Mouse (Mus musculus) midbrain, embryonic 14.5 days (tissue): Measurements from ENCODE around the gene Chrnd. TPM values are rescaled to one million over a fixed set of nuclear protein-coding genes. Genes with fewer than 3 reads are reported as not detected.

Experiments used
- ATAC-seq: fragments of 200-750 bp; cut with Nextera tagmentation; 2 replicates; pipeline ENCODE4 v1.8.0; 2017; ENCODE audit warnings: moderate number of reproducible peaks, moderate library complexity; ENCODE audit not compliant: low FRiP score, low TSS enrichment
- DNase-seq: peaks from one replicate; pipeline ENCODE4 v3.0.0-alpha.2; 2015
- H3K27ac ChIP-seq: fragments of 300-500 bp; sonication (generic); replicated peaks from 2 replicates; pipeline ENCODE4 v1.5.1; 2014; ENCODE audit warnings: mild to moderate bottlenecking, low read depth, low read length, moderate library complexity
- H3K27me3 ChIP-seq: fragments of 300-500 bp; sonication (generic); 2 replicates; pipeline ENCODE4 v1.6.1; 2014; ENCODE audit warnings: low read length, control low read depth, mixed read lengths; ENCODE audit not compliant: control insufficient read depth, insufficient read depth
- H3K36me3 ChIP-seq: fragments of 300-500 bp; sonication (generic); 2 replicates; pipeline ENCODE4 v1.6.1; 2014; ENCODE audit warnings: low read length, control low read depth; ENCODE audit not compliant: control insufficient read depth, insufficient read depth
- H3K4me1 ChIP-seq: fragments of 300-500 bp; sonication (generic); 2 replicates; pipeline ENCODE4 v1.6.1; 2014; ENCODE audit warnings: mild to moderate bottlenecking, antibody characterized with exemption, low read length, control low read depth; ENCODE audit not compliant: control insufficient read depth, insufficient read depth
- H3K4me2 ChIP-seq: fragments of 300-500 bp; sonication (generic); 2 replicates; pipeline ENCODE4 v1.6.1; 2014; ENCODE audit warnings: mild to moderate bottlenecking, low read length, moderate library complexity
- H3K4me3 ChIP-seq: fragments of 300-500 bp; sonication (generic); replicated peaks from 2 replicates; pipeline ENCODE4 v1.5.1; 2014; ENCODE audit warnings: low read depth, low read length
- H3K9ac ChIP-seq: fragments of 300-500 bp; sonication (generic); replicated peaks from 2 replicates; pipeline ENCODE4 v1.6.1; 2014; ENCODE audit warnings: mild to moderate bottlenecking, low read length, moderate library complexity
- H3K9me3 ChIP-seq: fragments of 300-500 bp; sonication (generic); 2 replicates; pipeline ENCODE4 v1.6.1; 2016; ENCODE audit warnings: low read length, control low read depth, mixed read lengths; ENCODE audit not compliant: control insufficient read depth
- WGBS: fragments of 180-500 bp; shearing (Covaris S2); extraction: QIAGEN DNeasy Blood & Tissue Kit; methylation state at CpG from one replicate; pipeline ENCODE4 v1.1.7; 2014; 5-methylcytosine and 5-hydroxymethylcytosine counted together
- polyA plus RNA-seq: library from polyadenylated mRNA; unstranded; fragments of >200 nt; fragmentation: Nextera tagmentation; extraction: Ambion mirVana; gene quantifications from 2 replicates; pipeline ENCODE4 v1.2.1, GENCODE M21; 2014

The Chrnd gene
- polyA plus RNA-seq, 1 experiment from 2014 or later: not detected

DNA sequence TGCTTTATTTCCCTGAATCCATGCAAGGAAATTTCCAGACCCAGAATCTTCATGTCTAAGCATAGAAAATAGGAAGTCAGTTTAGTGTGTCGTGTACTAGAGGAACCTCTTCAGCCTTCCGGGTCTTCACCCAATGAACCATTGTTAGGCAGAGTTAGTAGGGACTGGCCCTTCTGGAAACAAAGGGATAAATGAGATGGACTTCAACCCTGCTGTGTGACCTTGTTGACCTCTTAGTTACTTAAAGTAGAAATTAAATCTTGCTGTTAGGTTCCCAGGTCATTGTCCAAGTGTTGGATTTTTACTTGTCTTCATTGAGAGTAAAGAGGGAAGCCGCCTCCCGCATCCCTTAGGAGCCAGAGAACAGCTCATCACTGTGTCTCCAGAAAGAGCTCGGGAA lies 40.2 kb downstream of the Chrnd start:
- Histone ChIP-seq H3K9ac (no peak overlapping the region), H3K27me3 (no peaks in the 10 kb centered on the region), H3K36me3 (peaks cover 95% of the 10 kb centered on the region), H3K4me1 (no peaks in the 10 kb centered on the region), H3K4me3 (no peak overlapping the region), H3K9me3 (no peaks in the 10 kb centered on the region), H3K4me2 (no peak overlapping the region), H3K27ac (no peak overlapping the region)
- no peak for ATAC-seq
- 65% methylated on average over 5 of the region's 5 CpGs for WGBS
- no peak for DNase-seq

- WGBS: 57% methylated on average over 7 of the region's 7 CpGs
- H3K36me3 ChIP-seq: peaks cover 93% of the 10 kb centered on the region
Measured at GRCm38 (mm10) chr1:87232197-87232596, 41.8 kb downstream of the Chrnd start.

DNA sequence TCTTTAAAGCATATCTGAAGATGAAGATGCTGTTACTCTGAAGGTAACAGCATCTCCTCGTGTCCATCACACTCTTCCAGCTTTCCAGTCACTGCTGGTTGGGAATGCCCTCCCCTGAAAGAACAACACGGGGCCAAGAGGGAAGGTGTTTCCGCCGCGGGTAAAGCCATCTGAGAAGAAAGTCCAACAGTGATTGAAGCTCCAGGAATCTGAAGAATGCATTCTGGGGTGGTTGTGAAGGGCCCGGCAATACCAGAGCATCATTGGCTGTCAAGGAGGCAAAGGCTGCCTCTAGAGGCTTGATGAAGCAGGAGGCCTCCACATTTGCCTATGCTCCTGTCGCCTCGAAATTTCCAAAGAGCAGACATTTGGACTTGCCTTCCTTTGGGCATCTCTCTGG lies 48.6 kb downstream of the Chrnd start:
- H3K4me2 ChIP-seq: no peak overlapping the region
- no peak overlapping the region for H3K9ac ChIP-seq
- H3K36me3 ChIP-seq: peaks cover 48% of the 10 kb centered on the region
- H3K27me3 ChIP-seq: no peaks in the 10 kb centered on the region
- ATAC-seq (no peak), DNase-seq (no peak)
- H3K27ac ChIP-seq: no peak overlapping the region
- WGBS: 82% methylated on average over 8 of the region's 8 CpGs
- no peaks in the 10 kb centered on the region for H3K9me3 ChIP-seq
- no peak overlapping the region for H3K4me3 ChIP-seq
- no peaks in the 10 kb centered on the region for H3K4me1 ChIP-seq

More at GRCm38 (mm10) chr1:87232197-87232596, 41.8 kb downstream of the Chrnd start:
- H3K4me2 ChIP-seq: no peak overlapping the region
- no peaks in the 10 kb centered on the region for H3K9me3 ChIP-seq
- H3K4me1 ChIP-seq: no peaks in the 10 kb centered on the region
- DNase-seq (no peak), ATAC-seq (no peak)
- no peak overlapping the region for H3K9ac ChIP-seq
- H3K27ac ChIP-seq: no peak overlapping the region
- H3K27me3 ChIP-seq: no peaks in the 10 kb centered on the region
- no peak overlapping the region for H3K4me3 ChIP-seq

GRCm38 (mm10) chr1:87243021-87243420 lies 52.6 kb downstream of the Chrnd start:
- no peak overlapping the region for H3K4me3 ChIP-seq
- DNase-seq (no peak), ATAC-seq (no peak)
- H3K36me3 ChIP-seq: peaks cover 13% of the 10 kb centered on the region
- 90% methylated on average over 8 of the region's 8 CpGs for WGBS
- H3K4me1 ChIP-seq: no peaks in the 10 kb centered on the region
- H3K4me2 ChIP-seq: no peak overlapping the region
- no peaks in the 10 kb centered on the region for H3K27me3 ChIP-seq
- H3K9ac ChIP-seq: no peak overlapping the region
- no peaks in the 10 kb centered on the region for H3K9me3 ChIP-seq
- H3K27ac ChIP-seq: no peak overlapping the region

- WGBS: 48% methylated on average over 1 of the region's 1 CpGs
Measured at GRCm38 (mm10) chr1:87245430-87245829, 55.0 kb downstream of the Chrnd start.

GRCm38 (mm10) chr1:87245929-87246815 lies 55.8 kb downstream of the Chrnd start:
- Histone ChIP-seq H3K4me2 (peak overlapping the region; percentile 31), H3K9me3 (no peaks in the 10 kb centered on the region), H3K9ac (no peak overlapping the region), H3K27me3 (no peaks in the 10 kb centered on the region), H3K36me3 (no peaks in the 10 kb centered on the region), H3K4me1 (no peaks in the 10 kb centered on the region), H3K27ac (no peak overlapping the region), H3K4me3 (no peak overlapping the region)
- DNase-seq: peak; percentile 86
- WGBS: 27% methylated on average over 22 of the region's 22 CpGs
- peak; percentile 85 for ATAC-seq

More at GRCm38 (mm10) chr1:87245430-87245829, 55.0 kb downstream of the Chrnd start:
- Histone ChIP-seq H3K9me3 (no peaks in the 10 kb centered on the region), H3K27me3 (no peaks in the 10 kb centered on the region), H3K4me1 (no peaks in the 10 kb centered on the region), H3K9ac (no peak overlapping the region), H3K4me2 (no peak overlapping the region), H3K27ac (no peak overlapping the region), H3K36me3 (no peaks in the 10 kb centered on the region), H3K4me3 (no peak overlapping the region)
- ATAC-seq: no peak
- DNase-seq: no peak

Other genes starting within 250 kb of the Chrnd start
- gene Alppl2, start 100.7 kb upstream of the Chrnd start, polyA plus RNA-seq: not detected in 2 replicates
- gene Alpi, start 89.0 kb upstream of the Chrnd start, polyA plus RNA-seq: not detected in 2 replicates
- not detected in 2 replicates for gene Akp3, start 65.6 kb upstream of the Chrnd start, polyA plus RNA-seq
- gene Ecel1, start 34.1 kb upstream of the Chrnd start, polyA plus RNA-seq: 5.1 and 5.3 TPM in 2 replicates
- gene Prss56, start 7.3 kb upstream of the Chrnd start, polyA plus RNA-seq: 0.32 TPM in 1 of 2 replicates, not detected in the other
- not detected in 2 replicates for gene Chrng, start 14.1 kb downstream of the Chrnd start, polyA plus RNA-seq
- 53.5 and 75.5 TPM in 2 replicates for gene Eif4e2, start 23.3 kb downstream of the Chrnd start, polyA plus RNA-seq
- 1.8 and 1.9 TPM in 2 replicates for gene Efhd1, start 73.8 kb downstream of the Chrnd start, polyA plus RNA-seq
- 69.0 and 70.9 TPM in 2 replicates for gene Gigyf2, start 136.4 kb downstream of the Chrnd start, polyA plus RNA-seq
- gene Kcnj13, start 204.1 kb downstream of the Chrnd start, polyA plus RNA-seq: 1.1 and 3.2 TPM in 2 replicates